Mouse (Mus musculus) heart, embryonic 11.5 days (tissue): Measurements from ENCODE around the gene Zfp523. TPM values are rescaled to one million over a fixed set of nuclear protein-coding genes. Genes with fewer than 3 reads are reported as not detected.

Experiments
- ATAC-seq: fragments of 200-750 bp; cut with Nextera tagmentation; replicated peaks from 2 replicates; pipeline ENCODE4 v1.8.0; 2017; ENCODE audit warnings: moderate library complexity; ENCODE audit not compliant: insufficient number of reproducible peaks, low FRiP score, low TSS enrichment
- H3K27ac ChIP-seq: fragments of 300-500 bp; sonication (generic); 2 replicates; pipeline ENCODE4 v1.5.1; 2014; ENCODE audit warnings: mild to moderate bottlenecking, low read depth, low read length
- H3K27me3 ChIP-seq: fragments of 300-500 bp; sonication (generic); 2 replicates; pipeline ENCODE4 v1.6.1; 2014; ENCODE audit warnings: mild to moderate bottlenecking, low read length, mixed read lengths; ENCODE audit not compliant: control insufficient read depth, insufficient read depth
- H3K36me3 ChIP-seq: fragments of 300-500 bp; sonication (generic); 2 replicates; pipeline ENCODE4 v1.6.1; 2014; ENCODE audit warnings: mild to moderate bottlenecking, low read length, moderate library complexity, mixed read lengths; ENCODE audit not compliant: control insufficient read depth, insufficient read depth
- H3K4me1 ChIP-seq: fragments of 300-500 bp; sonication (generic); 2 replicates; pipeline ENCODE4 v1.6.1; 2014; ENCODE audit warnings: low read length; ENCODE audit not compliant: control insufficient read depth, insufficient read depth
- H3K4me2 ChIP-seq: fragments of 300-500 bp; sonication (generic); 2 replicates; pipeline ENCODE4 v1.6.1; 2014; ENCODE audit warnings: mild to moderate bottlenecking, moderate library complexity
- H3K4me3 ChIP-seq: fragments of 300-500 bp; sonication (generic); 2 replicates; pipeline ENCODE4 v1.5.1; 2014; ENCODE audit warnings: low read depth, low read length
- H3K9ac ChIP-seq: fragments of 300-500 bp; sonication (generic); 2 replicates; pipeline ENCODE4 v1.6.1; 2014; ENCODE audit warnings: mild to moderate bottlenecking, low read depth, low read length, moderate library complexity
- H3K9me3 ChIP-seq: fragments of 300-500 bp; sonication (generic); replicated peaks from 2 replicates; pipeline ENCODE4 v1.6.1; 2016; ENCODE audit warnings: low read length; ENCODE audit not compliant: control insufficient read depth
- WGBS: fragments of 180-500 bp; shearing (Covaris S2); extraction: QIAGEN DNeasy Blood & Tissue Kit; methylation state at CpG from one replicate; pipeline ENCODE4 v1.1.7; 2014; ENCODE audit not compliant: insufficient replicate concordance; 5-methylcytosine and 5-hydroxymethylcytosine counted together
- polyA plus RNA-seq: library from polyadenylated mRNA; unstranded; fragments of >200 nt; fragmentation: Nextera tagmentation; extraction: Ambion mirVana; gene quantifications from 2 replicates; pipeline ENCODE4 v1.2.1, GENCODE M21; 2014

Gene Zfp523
- polyA plus RNA-seq, 1 experiment from 2014 or later, result 21.0 TPM

DNA sequence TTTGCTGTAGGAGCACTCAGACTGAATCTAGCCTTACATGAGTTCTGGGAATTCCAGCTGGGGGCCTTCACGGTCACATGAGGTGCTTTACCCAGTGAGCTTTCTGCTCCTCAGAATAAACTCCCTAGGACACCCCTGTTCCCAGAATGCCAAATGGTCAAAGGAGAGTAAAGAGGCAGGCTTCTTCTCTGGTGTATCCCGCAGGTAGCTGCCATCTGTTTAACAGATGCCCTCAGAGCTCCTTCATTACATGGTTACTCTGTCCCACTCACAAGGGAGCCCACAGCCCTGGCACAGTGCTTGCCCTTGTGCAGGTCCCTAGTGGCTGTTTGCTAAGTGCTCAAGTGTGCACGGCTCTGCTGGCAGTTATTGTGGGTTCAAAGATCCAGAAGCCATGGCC, 28.6 kb upstream of the Zfp523 start:
- Histone ChIP-seq H3K9me3 (no peaks in the 10 kb centered on the region), H3K9ac (no peak overlapping the region), H3K36me3 (no peaks in the 10 kb centered on the region), H3K4me3 (no peak overlapping the region), H3K4me1 (peaks cover 14% of the 10 kb centered on the region), H3K27ac (no peak overlapping the region), H3K27me3 (peaks cover 43% of the 10 kb centered on the region), H3K4me2 (no peak overlapping the region)
- 57% methylated on average over 3 of the region's 3 CpGs for WGBS
- no peak for ATAC-seq

DNA sequence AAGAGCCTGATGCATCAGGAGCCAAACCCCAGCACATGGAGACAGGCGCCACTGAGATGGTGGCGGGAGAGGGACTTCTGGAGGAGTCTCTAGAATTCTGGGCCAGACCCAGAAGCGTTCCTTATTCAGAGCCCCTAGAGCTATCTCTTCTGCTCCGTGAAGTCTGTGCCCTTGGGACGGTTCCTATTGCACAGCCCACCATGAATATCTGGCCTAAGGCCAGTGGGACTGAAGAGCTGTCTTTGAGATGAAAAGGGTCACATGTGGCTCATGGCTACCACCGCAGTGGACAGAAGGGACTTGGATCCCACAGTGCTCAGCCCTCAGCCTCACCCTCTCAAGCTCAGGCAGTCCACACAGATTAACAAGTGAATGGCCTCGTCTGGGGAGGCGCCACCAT, 27.2 kb upstream of the Zfp523 start:
- Histone ChIP-seq H3K9ac (no peak overlapping the region), H3K4me1 (0 out of 2 replicates have a peak, but pooled peaks cover 4% of the 10 kb centered on the region), H3K27me3 (peaks cover 34% of the 10 kb centered on the region), H3K4me2 (no peak overlapping the region), H3K27ac (no peak overlapping the region), H3K9me3 (no peaks in the 10 kb centered on the region), H3K4me3 (no peak overlapping the region), H3K36me3 (no peaks in the 10 kb centered on the region)
- WGBS, result 57% methylated on average over 8 of the region's 8 CpGs
- ATAC-seq, result no peak

DNA sequence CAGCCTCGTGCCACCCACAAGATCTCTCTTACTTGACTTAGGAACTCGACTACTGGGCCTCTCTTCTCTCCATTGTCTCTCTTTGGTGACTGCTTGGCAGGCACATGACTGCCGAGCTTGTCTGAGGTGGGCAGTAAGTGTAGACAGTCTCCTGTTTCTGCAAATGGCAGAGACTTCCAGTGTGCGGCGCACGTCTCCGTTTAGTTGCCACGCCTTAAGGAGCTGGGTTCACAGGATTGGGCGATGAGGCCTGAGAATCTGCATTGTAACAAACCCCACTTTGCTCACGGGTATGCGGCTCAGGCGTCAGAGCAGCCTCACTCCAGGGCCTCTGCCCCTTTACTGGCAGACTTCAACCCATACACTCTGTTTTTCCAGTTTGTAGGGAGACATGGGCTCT, 26.5 kb upstream of the Zfp523 start:
- Histone ChIP-seq H3K27ac (no peak overlapping the region), H3K4me1 (0 out of 2 replicates have a peak, but pooled peaks cover 4% of the 10 kb centered on the region), H3K4me2 (no peak overlapping the region), H3K27me3 (peaks cover 32% of the 10 kb centered on the region), H3K9ac (no peak overlapping the region), H3K9me3 (no peaks in the 10 kb centered on the region), H3K36me3 (no peaks in the 10 kb centered on the region), H3K4me3 (no peak overlapping the region)
- no peak for ATAC-seq
- 74% methylated on average over 12 of the region's 12 CpGs for WGBS

DNA sequence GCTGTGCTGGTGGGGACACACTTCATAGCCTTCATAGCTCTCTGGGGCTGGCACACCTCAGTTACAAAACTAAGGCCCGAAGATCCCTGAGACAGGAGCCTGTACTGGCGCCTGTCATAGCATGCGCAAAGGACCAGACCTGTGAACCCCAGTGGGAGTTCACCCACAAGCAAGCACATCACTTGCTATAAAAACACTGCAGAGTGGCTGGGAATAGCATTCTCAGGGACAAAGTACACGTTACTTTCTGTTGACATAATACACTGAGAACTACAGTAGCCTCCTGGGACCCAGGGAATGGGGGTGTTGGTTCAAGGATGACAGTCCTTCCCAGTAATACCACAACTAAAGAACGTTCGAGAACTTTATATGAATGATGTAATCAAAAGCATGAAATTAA, 23.8 kb upstream of the Zfp523 start:
- Histone ChIP-seq H3K27me3 (peaks cover 33% of the 10 kb centered on the region), H3K4me2 (no peak overlapping the region), H3K4me3 (no peak overlapping the region), H3K9ac (no peak overlapping the region), H3K4me1 (no peaks in the 10 kb centered on the region), H3K36me3 (no peaks in the 10 kb centered on the region), H3K9me3 (no peaks in the 10 kb centered on the region), H3K27ac (no peak overlapping the region)
- ATAC-seq, result no peak
- 75% methylated on average over 6 of the region's 6 CpGs for WGBS

DNA sequence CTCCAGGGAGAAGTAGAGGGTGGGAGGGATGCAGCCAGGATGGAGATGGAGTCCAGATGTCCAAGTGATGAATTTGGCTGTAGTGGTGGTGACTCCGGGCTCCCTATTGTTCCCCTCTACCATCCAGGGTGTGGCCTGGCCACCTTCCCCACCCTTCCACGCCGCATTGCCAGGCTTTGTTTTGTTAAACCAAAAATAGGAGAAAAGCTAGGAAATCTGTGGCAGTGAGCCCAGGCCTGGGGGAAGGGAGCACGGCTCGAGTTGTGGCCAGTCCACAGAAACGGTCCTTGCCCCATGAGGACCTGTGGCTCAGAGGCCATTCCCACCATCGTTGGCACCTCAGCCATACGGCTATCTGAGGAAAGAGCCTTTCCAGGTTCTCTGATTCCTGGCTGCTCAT, 22.0 kb upstream of the Zfp523 start:
- Histone ChIP-seq H3K27me3 (peaks cover 41% of the 10 kb centered on the region), H3K4me1 (no peaks in the 10 kb centered on the region; the same call in 1 of the 2 replicates)
- 79% methylated on average over 8 of the region's 8 CpGs for WGBS

DNA sequence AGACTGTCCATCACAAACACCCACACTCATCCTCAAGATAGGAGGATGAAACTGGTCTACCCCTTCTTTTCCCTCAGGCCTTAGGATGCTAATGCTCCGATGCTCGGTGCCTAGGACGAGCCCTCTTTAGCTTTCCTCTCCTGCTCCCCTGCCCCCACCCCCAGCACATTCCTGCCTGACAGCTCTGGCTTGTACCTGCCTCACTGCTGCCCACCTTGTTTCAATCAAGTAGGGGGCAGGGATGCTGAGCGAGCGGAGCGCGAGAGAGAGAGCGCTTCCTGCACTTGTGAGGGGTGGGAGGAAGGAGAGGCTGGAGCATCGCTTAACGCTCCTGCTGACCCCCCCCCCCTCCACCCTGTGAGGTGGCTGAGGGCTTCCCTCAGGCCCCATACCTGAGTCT, 16.6 kb upstream of the Zfp523 start:
- H3K27me3 ChIP-seq, result peaks cover 73% of the 10 kb centered on the region

More for the DNA sequence above, 22.0 kb upstream of the Zfp523 start:
- H3K4me3 ChIP-seq, result no peak overlapping the region
- no peaks in the 10 kb centered on the region for H3K36me3 ChIP-seq
- no peak overlapping the region for H3K27ac ChIP-seq
- H3K4me2 ChIP-seq, result no peak overlapping the region
- no peak overlapping the region for H3K9ac ChIP-seq
- no peaks in the 10 kb centered on the region for H3K9me3 ChIP-seq
- ATAC-seq, result no peak

DNA sequence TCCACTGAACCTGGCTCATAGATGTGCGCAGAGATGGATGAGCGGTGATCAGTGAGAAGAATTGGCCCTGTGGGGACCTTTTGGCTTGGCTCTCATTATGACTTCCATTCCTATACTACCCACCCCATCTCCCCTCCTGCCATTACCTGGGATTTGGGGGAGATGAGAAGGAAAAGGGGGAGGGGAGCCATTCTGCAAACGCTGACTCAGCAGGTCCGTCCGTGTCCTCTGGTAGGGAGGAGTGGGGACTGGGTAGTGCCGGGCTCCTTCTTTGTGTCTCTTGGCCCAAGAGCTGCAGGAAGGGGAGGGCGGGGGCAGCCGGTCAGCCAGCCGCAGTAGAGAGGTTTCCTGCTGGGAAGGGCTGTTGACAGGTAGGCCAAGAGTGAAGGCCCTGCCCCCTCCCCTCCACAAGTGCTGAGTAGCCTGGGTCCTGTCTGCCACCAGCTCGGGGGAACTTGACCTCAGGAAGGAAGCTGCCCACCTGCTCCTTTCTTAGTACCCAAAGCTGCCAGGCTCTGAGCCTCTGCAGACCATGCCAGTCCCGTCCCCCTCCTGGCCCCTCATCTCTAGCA, 15.5 kb upstream of the Zfp523 start:
- peaks cover 21% of the 10 kb centered on the region for H3K4me1 ChIP-seq
- H3K9ac ChIP-seq, result no peak overlapping the region; the same call in 1 of the 2 replicates
- H3K27ac ChIP-seq, result 0 out of 2 replicates have a peak overlapping the region, but pooled peaks have one; percentile 29
- peak overlapping the region; percentile 40 for H3K4me2 ChIP-seq
- peaks cover 78% of the 10 kb centered on the region for H3K27me3 ChIP-seq
- H3K4me3 ChIP-seq, result no peak overlapping the region
- 13% methylated on average over 11 of the region's 11 CpGs for WGBS
- no peaks in the 10 kb centered on the region for H3K36me3 ChIP-seq
- ATAC-seq, result no peak; the same call in 1 of the 2 replicates
- H3K9me3 ChIP-seq, result no peaks in the 10 kb centered on the region

More for the DNA sequence above, 16.6 kb upstream of the Zfp523 start:
- H3K4me2 ChIP-seq, result no peak overlapping the region
- H3K36me3 ChIP-seq, result no peaks in the 10 kb centered on the region
- no peak for ATAC-seq
- WGBS, result 4% methylated on average over 10 of the region's 10 CpGs
- H3K9me3 ChIP-seq, result no peaks in the 10 kb centered on the region
- no peak overlapping the region for H3K4me3 ChIP-seq
- H3K4me1 ChIP-seq, result peaks cover 21% of the 10 kb centered on the region
- H3K27ac ChIP-seq, result no peak overlapping the region
- H3K9ac ChIP-seq, result no peak overlapping the region

DNA sequence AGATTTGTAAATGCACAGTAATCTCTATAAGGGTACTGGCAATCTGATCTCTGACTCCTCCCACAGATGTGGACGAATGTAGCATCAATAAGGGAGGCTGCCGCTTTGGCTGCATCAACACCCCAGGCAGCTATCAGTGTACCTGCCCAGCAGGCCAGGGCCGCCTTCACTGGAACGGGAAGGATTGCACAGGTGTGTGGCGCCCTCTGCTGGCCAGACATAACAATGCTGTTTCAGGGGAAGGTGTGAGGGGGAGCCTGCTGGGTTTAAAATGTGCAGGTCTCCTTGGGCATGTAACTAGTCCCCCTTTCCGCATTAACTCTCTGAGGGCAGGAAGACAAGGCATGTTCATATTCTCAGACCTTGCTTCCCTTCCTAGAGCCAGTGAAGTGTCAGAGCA, 13.3 kb upstream of the Zfp523 start:
- ATAC-seq, result no peak
- Histone ChIP-seq H3K27me3 (peaks cover 60% of the 10 kb centered on the region), H3K9me3 (no peaks in the 10 kb centered on the region), H3K4me1 (peaks cover 21% of the 10 kb centered on the region), H3K36me3 (no peaks in the 10 kb centered on the region), H3K27ac (no peak overlapping the region), H3K9ac (no peak overlapping the region), H3K4me2 (no peak overlapping the region), H3K4me3 (no peak overlapping the region)
- WGBS, result 3% methylated on average over 6 of the region's 6 CpGs
